Mouse (Mus musculus) heart, postnatal 0 days (tissue): ENCODE measurements around the gene Tex29.

Source experiments
- CTCF ChIP-seq: IDR thresholded peaks from 2 replicates; pipeline ENCODE4 v1.5.1; 2016; ENCODE audit warnings: antibody characterized with exemption, control low read depth, low read depth
- EP300 ChIP-seq: IDR thresholded peaks from 2 replicates; pipeline ENCODE4 v1.6.1; 2016; ENCODE audit warnings: antibody characterized with exemption, low read depth

GRCm38 (mm10) chr8:11840174-11840573 lies at the start of gene Tex29:
- TF ChIP-seq EP300 (no peak), CTCF (no peak)
